Mouse (Mus musculus) brown adipose tissue, adult 24 weeks (tissue): Measurements from ENCODE around the gene Styx. TPM values are rescaled to one million over a fixed set of nuclear protein-coding genes. Genes with fewer than 3 reads are reported as not detected.

Experiments
- H3K27ac ChIP-seq: fragments of 200-500 bp; replicated peaks from 2 replicates; pipeline ENCODE4 v1.5.1; 2012; ENCODE audit warnings: low read depth, mild to moderate bottlenecking, low read length
- H3K4me1 ChIP-seq: fragments of 200-500 bp; 2 replicates; pipeline ENCODE4 v1.6.1; 2012; ENCODE audit warnings: low read length, mixed read lengths; ENCODE audit not compliant: control insufficient read depth, insufficient read depth, insufficient read length
- H3K4me3 ChIP-seq: fragments of 200-500 bp; 2 replicates; pipeline ENCODE4 v1.5.1; 2012; ENCODE audit warnings: low read depth, mild to moderate bottlenecking, low read length, moderate library complexity; ENCODE audit not compliant: insufficient read depth
- polyA plus RNA-seq: library from polyadenylated mRNA; stranded (reverse); fragments of >200 nt; gene quantifications from 2 replicates; pipeline ENCODE4 v1.2.4, GENCODE M21; 2012; ENCODE audit not compliant: missing spikeins, insufficient read depth, insufficient read length

The Styx gene
- polyA plus RNA-seq, 1 experiment: 16.1 TPM

GRCm38 (mm10) chr14:45322450-45322849 lies 28.4 kb upstream of the Styx start:
- H3K27ac ChIP-seq: no peak overlapping the region
- H3K4me1 ChIP-seq: no peaks in the 10 kb centered on the region
- no peak overlapping the region for H3K4me3 ChIP-seq

- Histone ChIP-seq H3K4me1 (no peaks in the 10 kb centered on the region), H3K27ac (no peak overlapping the region), H3K4me3 (no peak overlapping the region)
Observed at GRCm38 (mm10) chr14:45323320-45323719, 27.6 kb upstream of the Styx start.

GRCm38 (mm10) chr14:45325471-45325870 lies 25.4 kb upstream of the Styx start:
- no peak overlapping the region for H3K27ac ChIP-seq
- H3K4me1 ChIP-seq: no peaks in the 10 kb centered on the region
- no peak overlapping the region for H3K4me3 ChIP-seq

- H3K4me1 ChIP-seq: no peaks in the 10 kb centered on the region
- H3K27ac ChIP-seq: no peak overlapping the region
Observed at GRCm38 (mm10) chr14:45328072-45328713, 22.7 kb upstream of the Styx start.

GRCm38 (mm10) chr14:45329018-45329588 lies 21.8 kb upstream of the Styx start:
- no peaks in the 10 kb centered on the region for H3K4me1 ChIP-seq
- peak overlapping the region; percentile 41 for H3K4me3 ChIP-seq
- no peak overlapping the region for H3K27ac ChIP-seq

More at GRCm38 (mm10) chr14:45328072-45328713, 22.7 kb upstream of the Styx start:
- no peak overlapping the region for H3K4me3 ChIP-seq

- peak within 1 kb of the TSS; percentile 100 for H3K4me3 ChIP-seq
- peak within 1 kb of the TSS; percentile 98 for H3K27ac ChIP-seq
- no peaks in the 10 kb centered on the region for H3K4me1 ChIP-seq
Observed at GRCm38 (mm10) chr14:45329589-45330181, 21.2 kb upstream of the Styx start, which contains the start of gene Psmc6. Psmc6 (plus strand) TSS chr14:45329788.

- H3K27ac ChIP-seq: no peak overlapping the region
- no peak overlapping the region for H3K4me3 ChIP-seq
- no peaks in the 10 kb centered on the region for H3K4me1 ChIP-seq
Observed at GRCm38 (mm10) chr14:45364211-45365195, 13.6 kb downstream of the Styx start.

GRCm38 (mm10) chr14:45365196-45365587 lies 14.3 kb downstream of the Styx start:
- H3K4me1 ChIP-seq: no peaks in the 10 kb centered on the region
- no peak overlapping the region for H3K4me3 ChIP-seq
- no peak overlapping the region for H3K27ac ChIP-seq

- H3K4me3 ChIP-seq: no peak overlapping the region
- no peak overlapping the region for H3K27ac ChIP-seq
- no peaks in the 10 kb centered on the region for H3K4me1 ChIP-seq
Observed at GRCm38 (mm10) chr14:45378771-45379170, 27.9 kb downstream of the Styx start.

GRCm38 (mm10) chr14:45380756-45381155 lies 29.9 kb downstream of the Styx start:
- H3K27ac ChIP-seq: no peak overlapping the region
- H3K4me1 ChIP-seq: no peaks in the 10 kb centered on the region
- H3K4me3 ChIP-seq: no peak overlapping the region

- H3K4me3 ChIP-seq: no peak overlapping the region
- H3K27ac ChIP-seq: no peak overlapping the region
- H3K4me1 ChIP-seq: peaks cover 2% of the 10 kb centered on the region; the same call in 1 of the 2 replicates
Observed at GRCm38 (mm10) chr14:45382912-45383311, 32.0 kb downstream of the Styx start.

- no peak overlapping the region for H3K27ac ChIP-seq
- H3K4me1 ChIP-seq: peaks cover 2% of the 10 kb centered on the region; the same call in 1 of the 2 replicates
- no peak overlapping the region for H3K4me3 ChIP-seq
Observed at GRCm38 (mm10) chr14:45385596-45385995, 34.7 kb downstream of the Styx start.

GRCm38 (mm10) chr14:45387480-45387879 lies 36.6 kb downstream of the Styx start:
- Histone ChIP-seq H3K4me3 (peak overlapping the region; percentile 86; the same call in 1 of the 2 replicates), H3K4me1 (peaks cover 2% of the 10 kb centered on the region; the same call in 1 of the 2 replicates), H3K27ac (no peak overlapping the region)

- H3K4me1 ChIP-seq: peaks cover 2% of the 10 kb centered on the region; the same call in 1 of the 2 replicates
- H3K4me3 ChIP-seq: peak overlapping the region; percentile 86
- peak overlapping the region; percentile 54 for H3K27ac ChIP-seq
Observed at GRCm38 (mm10) chr14:45388345-45389181, 37.7 kb downstream of the Styx start.
